Mouse (Mus musculus) telencephalon, adult 2 months (tissue): Measurements from ENCODE around the gene Ift74.

Experiments
- DNase-seq: peaks from one replicate; pipeline ENCODE4 v3.0.0-alpha.2; 2011; ENCODE audit warnings: low read depth, low spot score

Gene Ift74

GRCm38 (mm10) chr4:94691078-94691477 is 76.8 kb downstream of the Ift74 start:
- DNase-seq = no peak

DNA sequence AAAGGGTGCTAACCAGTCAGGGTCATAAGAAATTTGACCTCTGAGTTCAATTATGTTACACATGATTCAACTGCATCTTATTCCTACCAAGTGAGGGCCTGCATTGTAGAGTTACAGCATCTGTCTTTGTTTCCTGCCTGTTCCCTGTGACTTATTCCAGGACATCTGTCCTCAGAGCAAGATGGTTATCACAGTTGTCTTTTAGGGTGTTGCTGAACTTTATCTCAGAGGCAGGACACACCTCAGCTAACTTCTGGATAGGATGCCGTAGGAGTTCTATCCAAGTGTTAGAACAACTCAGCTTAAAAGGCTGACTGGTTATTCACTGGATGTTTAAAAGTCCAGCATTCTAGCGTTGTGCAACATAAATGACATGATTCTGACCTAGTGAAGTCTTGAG is 77.9 kb downstream of the Ift74 start:
- DNase-seq = no peak

DNA sequence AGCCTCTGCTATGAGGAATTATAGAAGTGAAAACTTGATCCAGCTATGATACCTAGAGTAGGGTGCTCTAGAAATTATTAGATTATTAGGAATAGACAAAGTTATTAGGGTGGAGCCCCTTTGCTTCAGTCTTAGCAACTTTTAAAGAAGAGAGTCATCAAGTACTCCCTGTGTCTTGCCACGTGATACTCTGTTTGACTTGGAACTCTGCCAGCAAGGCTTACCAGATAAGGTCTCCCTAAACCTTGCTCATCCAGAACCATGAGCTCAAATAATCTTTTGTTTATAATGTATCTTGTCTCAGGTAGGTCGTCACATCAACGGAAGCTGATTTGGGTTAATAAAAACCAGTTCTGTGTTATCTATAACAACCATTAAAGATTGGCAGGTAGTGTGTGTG is 82.1 kb downstream of the Ift74 start:
- no peak for DNase-seq

DNA sequence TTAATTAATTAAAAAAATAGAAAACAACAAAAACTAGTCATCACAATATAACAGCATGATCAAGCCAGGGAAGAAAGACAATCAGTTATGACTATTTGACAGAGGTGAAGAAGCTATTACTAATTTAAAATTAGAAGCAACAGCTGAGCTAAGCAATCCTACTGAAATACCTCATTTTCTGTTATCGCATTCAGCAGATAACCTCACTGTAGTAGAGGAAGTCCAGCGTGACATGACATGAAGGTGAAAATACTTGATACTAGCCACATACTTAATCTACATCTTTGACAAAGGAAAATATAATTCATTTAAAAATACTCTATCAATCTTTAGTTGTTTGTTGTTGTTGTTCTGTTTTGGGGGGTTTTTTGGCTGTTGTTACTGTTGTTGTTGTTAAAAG is 96.7 kb downstream of the Ift74 start:
- no peak for DNase-seq

DNA sequence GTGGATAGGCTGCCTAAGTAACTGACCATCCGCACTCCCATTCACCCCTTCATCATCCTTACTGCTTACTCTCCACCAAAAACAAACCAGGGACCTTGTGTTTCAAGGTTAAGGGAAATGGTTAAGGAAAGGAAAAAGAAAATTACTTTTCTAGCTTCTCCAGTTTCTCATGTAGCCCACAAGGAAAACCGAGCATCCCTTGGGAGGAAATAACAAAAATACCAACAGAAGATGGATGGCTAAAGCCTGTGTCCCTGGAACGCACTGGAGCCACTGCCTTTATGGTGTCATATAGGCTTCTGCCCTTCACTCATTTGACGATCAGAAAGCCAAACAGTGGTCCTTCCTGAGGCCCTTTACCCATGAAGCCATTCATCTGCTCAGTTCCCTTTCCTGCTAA is 97.1 kb downstream of the Ift74 start:
- no peak for DNase-seq

GRCm38 (mm10) chr4:94713741-94714140 is 99.5 kb downstream of the Ift74 start:
- no peak for DNase-seq

DNA sequence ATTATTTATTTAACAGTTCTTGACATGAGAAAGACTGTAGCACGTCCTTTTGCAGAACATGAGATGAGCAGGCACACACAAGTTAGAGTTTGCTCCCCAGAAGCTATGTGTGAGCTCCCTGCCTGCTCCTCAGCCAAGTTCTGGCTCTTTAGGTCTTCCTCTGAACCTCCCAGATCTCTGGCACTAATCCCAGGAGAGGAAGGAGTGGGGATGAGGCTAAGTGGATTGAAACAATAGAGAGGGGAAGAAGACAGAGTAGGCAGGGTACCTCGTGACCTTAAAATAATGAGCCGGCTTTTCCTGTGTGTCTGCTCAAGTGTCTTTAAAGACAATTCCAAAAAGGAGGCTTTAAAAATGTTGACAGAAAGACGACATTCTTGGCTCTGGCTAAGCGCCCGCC is 100.9 kb downstream of the Ift74 start:
- DNase-seq = no peak

DNA sequence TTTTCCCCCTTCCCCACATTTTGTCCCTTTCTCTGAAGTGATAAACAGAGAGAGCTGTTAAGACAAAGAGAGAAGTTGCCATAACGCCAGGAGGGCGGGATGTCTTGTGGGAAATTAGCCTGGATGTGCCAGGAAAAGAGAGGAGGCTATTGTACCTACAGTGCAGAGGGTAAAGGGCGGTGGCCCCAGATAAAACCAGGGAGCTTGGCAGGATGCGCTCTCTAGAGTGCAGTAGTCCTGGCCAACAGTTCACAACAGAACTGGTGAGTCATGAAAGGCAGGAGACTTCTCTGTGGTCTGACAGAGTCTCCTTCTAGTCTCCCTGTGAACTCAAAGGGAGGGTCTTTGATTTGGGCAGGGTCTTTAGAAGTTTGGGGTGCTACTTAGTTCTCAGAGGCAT is 111.5 kb downstream of the Ift74 start:
- DNase-seq = no peak

DNA sequence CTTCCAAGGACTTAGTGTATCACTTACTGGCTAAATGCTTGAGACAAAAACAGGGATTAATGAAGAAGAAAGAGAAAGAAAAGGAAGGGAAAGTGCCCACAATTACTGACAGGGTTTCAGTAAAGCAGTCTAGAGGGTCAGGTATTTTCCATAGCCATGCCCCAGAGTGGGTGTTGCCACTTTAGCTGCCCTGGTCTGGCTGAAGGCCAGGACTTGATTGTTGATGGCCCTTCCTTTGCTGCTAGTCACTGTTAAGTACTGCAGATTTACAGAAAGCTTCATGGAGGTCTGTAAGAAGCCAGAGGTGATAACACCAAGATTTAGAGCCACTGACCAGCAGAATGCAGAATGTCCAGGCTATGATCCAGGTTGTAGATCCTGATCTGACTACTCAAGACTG is 118.4 kb downstream of the Ift74 start:
- DNase-seq = no peak

DNA sequence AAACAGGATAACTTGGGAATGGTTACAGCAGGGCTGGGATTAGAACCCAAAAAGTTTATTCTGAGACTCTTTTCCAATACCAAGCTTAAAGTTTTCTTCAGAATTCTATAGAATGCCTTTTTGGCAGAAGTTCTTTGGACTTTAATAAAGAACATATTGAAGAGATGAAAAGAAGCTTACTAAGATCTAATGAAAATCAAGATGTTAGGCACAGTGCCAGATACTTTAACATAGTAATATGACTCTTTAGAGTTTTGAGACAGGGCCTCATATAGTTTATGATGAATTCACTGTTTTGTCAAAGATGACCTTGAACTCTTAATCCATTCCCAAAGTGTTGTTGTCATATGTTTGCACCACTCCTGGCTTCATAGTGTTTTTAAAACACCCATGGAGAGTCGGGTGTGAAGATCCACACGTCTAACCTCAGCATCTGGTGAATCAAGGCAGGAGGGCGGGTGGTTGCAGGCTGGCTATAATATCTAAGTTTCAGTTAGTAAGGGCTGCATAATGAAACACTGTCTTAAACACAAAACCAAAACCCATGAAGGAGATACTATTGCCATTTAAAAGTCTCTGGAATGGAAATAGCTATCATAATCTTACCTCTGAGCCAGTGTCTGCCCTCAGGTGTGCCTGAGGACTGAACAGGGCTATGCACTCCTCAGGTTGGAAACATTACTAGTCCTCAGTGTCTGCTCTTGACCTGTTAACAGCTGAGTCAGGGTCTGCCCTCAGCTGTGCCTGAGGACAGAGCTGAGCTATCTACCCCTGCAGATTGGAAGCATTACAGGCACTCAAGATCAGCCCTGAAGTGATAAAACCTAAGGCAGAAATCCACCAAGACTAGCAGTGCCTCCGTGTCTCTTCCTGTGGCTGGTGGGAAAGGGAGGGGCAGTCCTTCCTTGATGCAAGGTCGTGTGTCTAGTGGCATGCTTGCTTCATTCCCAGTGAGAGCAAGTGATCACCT is 123.3 kb downstream of the Ift74 start:
- no peak for DNase-seq

DNA sequence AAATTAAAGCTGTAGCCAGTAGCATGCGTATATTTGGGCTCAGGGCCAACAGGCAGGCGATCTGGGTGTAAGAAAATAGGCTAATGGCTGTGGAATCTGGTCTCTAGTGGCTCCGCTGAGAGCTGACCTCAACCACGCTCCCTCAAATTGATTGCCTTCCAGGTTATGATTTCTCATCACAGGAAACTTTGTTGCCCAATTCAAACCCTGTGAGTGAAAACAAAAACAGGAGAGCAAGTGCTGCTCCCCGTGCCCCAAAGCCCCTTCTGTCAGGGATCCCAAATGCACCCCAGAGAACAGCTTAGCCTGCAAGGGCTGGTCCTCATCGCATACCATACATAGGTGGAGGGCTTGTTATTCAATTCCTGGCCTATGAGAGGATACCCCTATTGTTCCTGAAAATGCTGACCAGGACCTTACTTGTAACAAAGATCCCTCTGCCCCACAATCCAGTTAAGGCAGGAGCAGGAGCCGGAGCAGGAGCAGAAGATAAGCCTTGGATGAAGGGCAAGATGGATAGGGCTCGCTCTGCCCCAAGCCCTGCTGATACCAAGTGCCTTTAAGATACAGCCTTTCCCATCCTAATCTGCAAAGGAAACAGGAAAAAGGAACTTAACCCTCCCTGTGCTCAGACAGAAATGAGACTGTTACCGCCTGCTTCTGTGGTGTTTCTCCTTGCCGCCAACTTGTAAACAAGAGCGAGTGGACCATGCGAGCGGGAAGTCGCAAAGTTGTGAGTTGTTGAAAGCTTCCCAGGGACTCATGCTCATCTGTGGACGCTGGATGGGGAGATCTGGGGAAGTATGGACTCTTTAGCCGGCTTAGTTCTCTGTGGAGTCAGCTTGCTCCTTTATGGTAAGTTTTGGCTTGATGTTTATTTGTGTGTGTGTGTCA is 124.8 kb downstream of the Ift74 start, which contains the start of gene Tek:
Tek (plus strand) TSS at position 452 of the 894 bp plus-strand sequence.
- no peak for DNase-seq

DNA sequence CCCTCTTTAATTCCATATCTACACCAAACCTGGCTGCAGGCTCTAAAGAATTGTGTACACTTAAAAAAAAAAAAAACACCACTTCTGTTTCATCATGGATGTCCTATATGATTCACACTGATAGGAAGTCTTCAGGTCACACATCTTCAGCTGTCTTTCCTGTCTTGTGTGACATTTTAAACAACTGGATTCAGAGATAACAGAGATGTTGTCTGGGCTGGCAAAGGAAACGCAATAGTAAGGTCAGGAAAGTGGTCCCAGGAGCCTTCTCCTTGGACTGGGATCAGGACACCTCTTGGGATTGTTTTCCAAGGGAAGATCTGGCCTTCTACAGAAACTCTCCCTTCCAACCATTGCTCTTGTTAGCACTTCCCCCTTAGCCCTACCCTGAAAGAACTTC is 127.5 kb downstream of the Ift74 start:
- DNase-seq = no peak
